Comparison of ENCODE assay signal across 14 mouse cellular contexts in genomic region chr19:16250921-16251320, GRCm38 (mm10).
A peak's percentile ranks its signal among the peaks of the same experiment; 100 is the strongest.
DNase-seq lines count a peak whose midpoint lies in the region; ATAC-seq and TF ChIP-seq lines count a peak whose summit lies in the region.
"Had no signal": no experiment of that assay in that cellular context is flagged by ENCODE, and none has a peak within 500 bp of the region (broad histone marks: within the 10 kb centered on the region; RNA-seq: fewer than 3 reads in every experiment).

No protein-coding gene starts in this region.

- peak overlapping the region; percentile 3; the same call in 1 of the 2 replicates for H3K4me2 ChIP-seq in forebrain, embryonic 11.5 days (ENCODE audit: low read depth, low read length, severe bottlenecking)
- no peak overlapping the region for H3K4me2 ChIP-seq in forebrain, postnatal 0 days (ENCODE audit: low read depth)
- no peak overlapping the region for H3K4me2 ChIP-seq in kidney, embryonic 14.5 days (replicated peaks; ENCODE audit: low read depth, low read length)
- 0 out of 2 replicates have a peak overlapping the region, but pooled peaks have one; percentile 5 for H3K4me2 ChIP-seq in neural tube, embryonic 13.5 days
- H3K4me2 ChIP-seq: forebrain, embryonic 12.5 days had no signal

- no peak for ATAC-seq in forebrain, embryonic 11.5 days (replicated peaks; ENCODE audit: low FRiP score)
- no peak for ATAC-seq in forebrain, postnatal 0 days
- ATAC-seq in kidney, embryonic 14.5 days (ENCODE audit: low FRiP score, low TSS enrichment) = no peak
- no peak for ATAC-seq in neural tube, embryonic 13.5 days (ENCODE audit: low read depth)

- no peaks in the 10 kb centered on the region for H3K36me3 ChIP-seq in forebrain, embryonic 11.5 days (ENCODE audit: control insufficient read depth, insufficient read depth, low read length)
- H3K36me3 ChIP-seq in forebrain, postnatal 0 days (ENCODE audit: insufficient read depth) = no peaks in the 10 kb centered on the region
- no peaks in the 10 kb centered on the region for H3K36me3 ChIP-seq in kidney, adult 2 months (ENCODE audit: control insufficient read depth, insufficient read depth, low read length)
- H3K36me3 ChIP-seq in kidney, embryonic 14.5 days (ENCODE audit: control insufficient read depth, insufficient read depth, low read length) = no peaks in the 10 kb centered on the region
- no peaks in the 10 kb centered on the region for H3K36me3 ChIP-seq in neural tube, embryonic 13.5 days
- H3K36me3 ChIP-seq: forebrain, embryonic 12.5 days; G1E had no signal

- 0 out of 2 replicates have a peak overlapping the region, but pooled peaks have one; percentile 46 for H3K27ac ChIP-seq in forebrain, embryonic 11.5 days (ENCODE audit: low read depth, low read length)
- H3K27ac ChIP-seq in forebrain, postnatal 0 days (ENCODE audit: low read depth, low read length) = no peak overlapping the region
- peak overlapping the region; percentile 68; the same call in 1 of the 2 replicates for H3K27ac ChIP-seq in kidney, adult 2 months (ENCODE audit: insufficient read depth, low read depth, low read length)
- H3K27ac ChIP-seq in kidney, embryonic 14.5 days (ENCODE audit: low read depth, low read length) = no peak overlapping the region
- peak overlapping the region; percentile 64 for H3K27ac ChIP-seq in neural tube, embryonic 13.5 days (replicated peaks)
- H3K27ac ChIP-seq: forebrain, embryonic 12.5 days had no signal

- H3K4me3 ChIP-seq in forebrain, embryonic 11.5 days (ENCODE audit: low read depth, low read length) = no peak overlapping the region
- no peak overlapping the region for H3K4me3 ChIP-seq in forebrain, postnatal 0 days (ENCODE audit: low read depth, low read length)
- H3K4me3 ChIP-seq in kidney, adult 2 months (ENCODE audit: insufficient read depth, low read depth, low read length) = no peak overlapping the region
- H3K4me3 ChIP-seq in kidney, embryonic 14.5 days (ENCODE audit: low read length) = no peak overlapping the region
- no peak overlapping the region for H3K4me3 ChIP-seq in neural tube, embryonic 13.5 days
- H3K4me3 ChIP-seq: forebrain, embryonic 12.5 days had no signal

- peaks cover 7% of the 10 kb centered on the region; the same call in 1 of the 2 replicates for H3K4me1 ChIP-seq in forebrain, embryonic 11.5 days (replicated peaks; ENCODE audit: control insufficient read depth, insufficient read depth, low read length)
- H3K4me1 ChIP-seq in forebrain, postnatal 0 days (ENCODE audit: insufficient read depth) = no peaks in the 10 kb centered on the region
- H3K4me1 ChIP-seq in kidney, adult 2 months (ENCODE audit: control insufficient read depth, insufficient read depth, low read length) = peaks cover 22% of the 10 kb centered on the region
- H3K4me1 ChIP-seq in kidney, embryonic 14.5 days (ENCODE audit: control insufficient read depth, insufficient read depth, low read length) = peaks cover 4% of the 10 kb centered on the region; the same call in 1 of the 2 replicates
- H3K4me1 ChIP-seq in neural tube, embryonic 13.5 days (replicated peaks) = peaks cover 37% of the 10 kb centered on the region

- TF ChIP-seq CTCF in forebrain, postnatal 0 days (IDR thresholded peaks at IDR 0.05; ENCODE audit: low read depth) = no peak
- TF ChIP-seq CTCF in kidney, adult 2 months (conservative IDR thresholded peaks at IDR 0.05; ENCODE audit: insufficient read depth, insufficient read length, low read depth, low read length) = no peak

- 33% methylated on average over 3 of the region's 3 CpGs for WGBS in forebrain, embryonic 11.5 days
- 4% methylated on average over 3 of the region's 3 CpGs for WGBS in forebrain, postnatal 0 days
- WGBS in kidney, adult 2 months = 52% methylated on average over 3 of the region's 3 CpGs
- WGBS in kidney, embryonic 14.5 days = 71% methylated on average over 3 of the region's 3 CpGs
- WGBS in neural tube, embryonic 13.5 days = 49% methylated on average over 3 of the region's 3 CpGs

- DNase-seq in forebrain, embryonic 11.5 days (ENCODE audit: low spot score) = no peak
- DNase-seq in forebrain, postnatal 0 days = no peak
- no peak for DNase-seq in kidney, adult 2 months
- no peak for DNase-seq in neural tube, embryonic 10.5 days (ENCODE audit: extremely low spot score, low spot score)
- no peak for DNase-seq in thymus, postnatal 14 days
- DNase-seq in thymus, postnatal 36 days = no peak
- DNase-seq: cerebellum, postnatal 14 days; heart, postnatal 4 days; liver; right cerebral cortex, postnatal 14 days had no signal

- no peaks in the 10 kb centered on the region for H3K9me3 ChIP-seq in forebrain, embryonic 11.5 days (ENCODE audit: control insufficient read depth, low read length)
- no peaks in the 10 kb centered on the region for H3K9me3 ChIP-seq in forebrain, postnatal 0 days (ENCODE audit: low read length)
- no peaks in the 10 kb centered on the region for H3K9me3 ChIP-seq in kidney, embryonic 14.5 days (ENCODE audit: control insufficient read depth, low read length)
- H3K9me3 ChIP-seq in neural tube, embryonic 13.5 days = no peaks in the 10 kb centered on the region
- H3K9me3 ChIP-seq: forebrain, embryonic 12.5 days; G1E had no signal

- no peak for TF ChIP-seq POLR2A in kidney, adult 2 months (IDR thresholded peaks at IDR 0.05; ENCODE audit: low read depth, low read length)

- H3K9ac ChIP-seq in forebrain, embryonic 11.5 days (ENCODE audit: low read length) = peak overlapping the region; percentile 27; the same call in 1 of the 2 replicates
- no peak overlapping the region for H3K9ac ChIP-seq in forebrain, postnatal 0 days
- no peak overlapping the region for H3K9ac ChIP-seq in kidney, embryonic 14.5 days (ENCODE audit: low read depth, low read length)
- H3K9ac ChIP-seq in neural tube, embryonic 13.5 days = no peak overlapping the region
- H3K9ac ChIP-seq: forebrain, embryonic 12.5 days had no signal

- no peaks in the 10 kb centered on the region for H3K27me3 ChIP-seq in forebrain, embryonic 11.5 days (ENCODE audit: control insufficient read depth, insufficient read depth, low read length)
- no peaks in the 10 kb centered on the region for H3K27me3 ChIP-seq in forebrain, postnatal 0 days (ENCODE audit: insufficient read depth, low read length)
- no peaks in the 10 kb centered on the region for H3K27me3 ChIP-seq in kidney, adult 2 months (replicated peaks; ENCODE audit: control insufficient read depth, insufficient read depth, low read length)
- no peaks in the 10 kb centered on the region for H3K27me3 ChIP-seq in kidney, embryonic 14.5 days (ENCODE audit: control insufficient read depth, insufficient read depth, low read length)
- H3K27me3 ChIP-seq in neural tube, embryonic 13.5 days = no peaks in the 10 kb centered on the region
- H3K27me3 ChIP-seq: forebrain, embryonic 12.5 days had no signal

Comparison
In these comparisons a context has a peak if more than half of its experiments do, and no peak if none do; other contexts are left out.
1. H3K27ac ChIP-seq: peak in forebrain, embryonic 11.5 days (single experiment), kidney, adult 2 months (single experiment) and neural tube, embryonic 13.5 days (single experiment); none in forebrain, postnatal 0 days (single experiment) and kidney, embryonic 14.5 days (single experiment).
2. H3K4me2 ChIP-seq: peak in forebrain, embryonic 11.5 days (single experiment) and neural tube, embryonic 13.5 days (single experiment); none in forebrain, postnatal 0 days (single experiment) and kidney, embryonic 14.5 days (single experiment).